Mouse (Mus musculus): ENCODE measurements around the gene Gm4027. TPM values are rescaled to one million over a fixed set of nuclear protein-coding genes. Genes with fewer than 3 reads are reported as not detected.
"Not testable (repeated sequence)": the region's sequence is repeated elsewhere in the genome, so short reads cannot be mapped to it uniquely, and the experiment has no call there.

Gm4027 gene
- not detected in 2 replicates for polyA plus RNA-seq (2015; fragmentation: Nextera tagmentation; extraction: Ambion mirVana)

GRCm38 (mm10) chr12:87618569-87618968, at the start of gene Gm4027:
Gm4027 (plus strand) TSS chr12:87618869.
- not testable (repeated sequence) for H3K36me3 ChIP-seq (ENCODE audit: control insufficient read depth, insufficient read depth); H3K4me1 ChIP-seq (replicated peaks; ENCODE audit: control insufficient read depth, insufficient read depth, low read length); ATAC-seq; H3K9ac ChIP-seq (ENCODE audit: low read depth, low read length); H3K4me3 ChIP-seq (ENCODE audit: low read depth, low read length); H3K4me2 ChIP-seq (replicated peaks; ENCODE audit: low read depth); H3K9me3 ChIP-seq (ENCODE audit: control insufficient read depth); H3K27me3 ChIP-seq (replicated peaks; ENCODE audit: control insufficient read depth, insufficient read depth, low read length); H3K27ac ChIP-seq (ENCODE audit: low read depth, low read length)
- 80% methylated on average over 5 of the region's 7 CpGs for WGBS

- H3K36me3 ChIP-seq (ENCODE audit: control insufficient read depth, insufficient read depth); H3K9me3 ChIP-seq (ENCODE audit: control insufficient read depth); H3K4me2 ChIP-seq (replicated peaks; ENCODE audit: low read depth); H3K27ac ChIP-seq (ENCODE audit: low read depth, low read length); H3K27me3 ChIP-seq (replicated peaks; ENCODE audit: control insufficient read depth, insufficient read depth, low read length); H3K4me3 ChIP-seq (ENCODE audit: low read depth, low read length); ATAC-seq; H3K4me1 ChIP-seq (replicated peaks; ENCODE audit: control insufficient read depth, insufficient read depth, low read length); H3K9ac ChIP-seq (ENCODE audit: low read depth, low read length): not testable (repeated sequence)
- WGBS, result 3% methylated on average over 2 of the region's 2 CpGs
These were observed 17.3 kb upstream of the Gm4027 start for GRCm38 (mm10) chr12:87601388-87601787.

DNA sequence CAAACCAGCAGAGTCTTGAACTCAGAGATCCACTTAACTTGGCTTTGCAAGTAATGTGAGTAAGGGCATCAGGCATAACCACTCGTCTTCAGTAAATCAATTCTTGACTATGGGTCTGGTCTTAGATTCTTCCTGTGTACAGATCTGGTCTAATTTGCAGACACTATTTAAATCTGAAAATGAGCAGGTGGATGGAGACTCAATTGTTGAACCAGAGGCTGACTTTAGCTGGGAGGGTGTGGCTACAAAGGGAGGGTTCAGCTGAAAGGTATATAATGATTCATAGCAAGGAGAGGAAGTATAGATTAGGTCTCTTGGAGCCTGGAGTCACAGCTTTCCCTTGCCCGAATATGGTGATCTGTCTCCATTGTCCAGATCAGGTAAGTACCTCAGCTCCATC, 16.3 kb upstream of the Gm4027 start, which contains the start of gene Oog1:
Oog1 (plus strand) TSS at position 301 of the 400 bp plus-strand sequence.
- not testable (repeated sequence) for H3K27ac ChIP-seq (ENCODE audit: low read depth, low read length); H3K27me3 ChIP-seq (replicated peaks; ENCODE audit: control insufficient read depth, insufficient read depth, low read length); H3K4me2 ChIP-seq (replicated peaks; ENCODE audit: low read depth); H3K9ac ChIP-seq (ENCODE audit: low read depth, low read length); H3K4me3 ChIP-seq (ENCODE audit: low read depth, low read length); H3K9me3 ChIP-seq (ENCODE audit: control insufficient read depth); H3K4me1 ChIP-seq (replicated peaks; ENCODE audit: control insufficient read depth, insufficient read depth, low read length); H3K36me3 ChIP-seq (ENCODE audit: control insufficient read depth, insufficient read depth); ATAC-seq
- WGBS, result 70% methylated on average over 1 of the region's 2 CpGs

DNA sequence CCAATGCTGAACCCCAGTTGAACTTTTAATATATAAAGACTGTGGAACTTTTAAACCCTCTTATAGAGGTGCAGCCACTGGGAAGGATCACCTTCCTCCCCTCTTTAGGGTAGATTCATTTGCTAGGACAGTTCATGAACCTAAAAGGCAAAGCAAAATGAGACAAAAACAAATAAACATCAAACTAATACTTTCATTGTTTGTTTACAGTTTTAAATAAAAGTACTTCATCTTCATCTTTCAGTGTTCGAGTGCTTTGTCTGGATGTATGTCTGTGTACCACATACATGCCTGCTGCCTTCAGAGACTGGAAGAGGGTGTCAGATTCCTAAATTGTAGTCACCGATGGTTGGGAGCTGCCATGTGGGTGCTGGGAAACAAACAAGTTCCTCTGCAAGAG, 25.9 kb downstream of the Gm4027 start, which contains the start of gene Gm16381:
Gm16381 (minus strand) TSS at position 101 of the 400 bp plus-strand sequence.
- not testable (repeated sequence) for H3K4me3 ChIP-seq (ENCODE audit: low read depth, low read length); ATAC-seq; H3K27ac ChIP-seq (ENCODE audit: low read depth, low read length); H3K27me3 ChIP-seq (replicated peaks; ENCODE audit: control insufficient read depth, insufficient read depth, low read length); H3K9ac ChIP-seq (ENCODE audit: low read depth, low read length); H3K9me3 ChIP-seq (ENCODE audit: control insufficient read depth); H3K4me1 ChIP-seq (replicated peaks; ENCODE audit: control insufficient read depth, insufficient read depth, low read length); H3K4me2 ChIP-seq (replicated peaks; ENCODE audit: low read depth); H3K36me3 ChIP-seq (ENCODE audit: control insufficient read depth, insufficient read depth)
- 65% methylated on average over 1 of the region's 2 CpGs for WGBS

DNA sequence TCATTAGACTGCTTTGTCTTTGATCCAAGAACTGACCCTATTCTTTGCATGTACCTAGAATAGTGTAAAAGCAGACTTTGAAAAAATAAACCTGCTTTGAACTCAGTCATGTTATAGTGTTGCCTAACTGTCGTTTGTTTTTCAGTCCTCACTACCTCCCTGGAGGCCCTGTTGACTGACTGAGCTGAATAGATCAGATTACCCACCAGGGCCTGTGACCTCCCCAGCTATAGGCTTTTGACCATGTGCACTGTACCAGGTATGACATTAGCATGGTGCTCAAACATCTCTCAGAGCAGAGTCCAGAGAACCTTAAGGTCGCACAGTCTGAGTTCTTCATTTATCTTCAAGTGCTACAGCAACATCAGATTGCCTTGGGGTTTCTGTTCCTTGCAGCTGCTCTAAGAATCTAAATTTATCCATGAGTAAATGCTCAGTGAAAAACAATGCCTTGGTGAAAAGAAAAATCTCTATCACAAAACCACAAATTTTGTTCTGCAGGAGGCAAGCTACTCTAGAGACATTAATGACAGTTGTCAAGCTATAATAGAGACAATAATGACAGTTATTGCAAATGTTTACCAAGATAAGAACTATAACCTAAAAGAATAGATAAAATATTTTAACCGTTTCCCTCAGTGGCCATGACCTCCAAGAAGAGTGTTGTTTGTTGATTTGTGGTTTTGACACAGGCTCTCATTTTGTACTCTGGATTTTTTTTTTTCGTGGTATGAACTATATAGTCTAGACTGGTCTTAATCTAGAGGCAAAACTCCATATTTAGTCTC, 34.4 kb downstream of the Gm4027 start:
- not testable (repeated sequence) for H3K4me1 ChIP-seq (replicated peaks; ENCODE audit: control insufficient read depth, insufficient read depth, low read length); H3K9ac ChIP-seq (ENCODE audit: low read depth, low read length); H3K27me3 ChIP-seq (replicated peaks; ENCODE audit: control insufficient read depth, insufficient read depth, low read length); H3K4me3 ChIP-seq (ENCODE audit: low read depth, low read length); ATAC-seq; H3K36me3 ChIP-seq (ENCODE audit: control insufficient read depth, insufficient read depth); H3K9me3 ChIP-seq (ENCODE audit: control insufficient read depth); H3K27ac ChIP-seq (ENCODE audit: low read depth, low read length); H3K4me2 ChIP-seq (replicated peaks; ENCODE audit: low read depth)
- WGBS, result 49% methylated on average over 1 of the region's 4 CpGs

Other genes with a start within 250 kb of the Gm4027 start
- gene Sptlc2, start 230.5 kb upstream of the Gm4027 start, polyA plus RNA-seq (2015; fragmentation: Nextera tagmentation; extraction: Ambion mirVana), result 186 and 199 TPM in 2 replicates
- 250 and 272 TPM in 2 replicates for gene Slirp, start 175.0 kb upstream of the Gm4027 start, polyA plus RNA-seq (2015; fragmentation: Nextera tagmentation; extraction: Ambion mirVana)
- 13.6 and 21.9 TPM in 2 replicates for gene Alkbh1, start 174.9 kb upstream of the Gm4027 start, polyA plus RNA-seq (2015; fragmentation: Nextera tagmentation; extraction: Ambion mirVana)
- 66.9 and 70.7 TPM in 2 replicates for gene Snw1, start 146.6 kb upstream of the Gm4027 start, polyA plus RNA-seq (2015; fragmentation: Nextera tagmentation; extraction: Ambion mirVana)
- gene Gm5788, start 124.1 kb upstream of the Gm4027 start, polyA plus RNA-seq (2015; fragmentation: Nextera tagmentation; extraction: Ambion mirVana), result not detected in 2 replicates
- not detected in 2 replicates for gene Gm8300, start 104.6 kb upstream of the Gm4027 start, polyA plus RNA-seq (2015; fragmentation: Nextera tagmentation; extraction: Ambion mirVana)
- not detected in 2 replicates for gene Oog1, start 16.2 kb upstream of the Gm4027 start, polyA plus RNA-seq (2015; fragmentation: Nextera tagmentation; extraction: Ambion mirVana)
- not detected in 2 replicates for gene Gm16381, start 25.8 kb downstream of the Gm4027 start, polyA plus RNA-seq (2015; fragmentation: Nextera tagmentation; extraction: Ambion mirVana)
- not detected in 2 replicates for gene Gm21319, start 156.9 kb downstream of the Gm4027 start, polyA plus RNA-seq (2015; fragmentation: Nextera tagmentation; extraction: Ambion mirVana)
- not detected in 2 replicates for gene Gm21936, start 176.6 kb downstream of the Gm4027 start, polyA plus RNA-seq (2015; fragmentation: Nextera tagmentation; extraction: Ambion mirVana)
- not detected in 2 replicates for gene BB287469, start 197.7 kb downstream of the Gm4027 start, polyA plus RNA-seq (2015; fragmentation: Nextera tagmentation; extraction: Ambion mirVana)
- not detected in 2 replicates for gene Gm2001, start 223.5 kb downstream of the Gm4027 start, polyA plus RNA-seq (2015; fragmentation: Nextera tagmentation; extraction: Ambion mirVana)

All from intestine, postnatal 0 days (tissue).